Mouse (Mus musculus) embryonic facial prominence, embryonic 13.5 days (tissue): ENCODE measurements around the gene Nek8. TPM values are rescaled to one million over a fixed set of nuclear protein-coding genes. Genes with fewer than 3 reads are reported as not detected.
"Not testable (repeated sequence)": the region's sequence is repeated elsewhere in the genome, so short reads cannot be mapped to it uniquely, and the experiment has no call there.

Experiments used
- ATAC-seq: fragments of 200-750 bp; cut with Nextera tagmentation; 2 replicates; pipeline ENCODE4 v1.8.0; 2017; ENCODE audit warnings: low read depth; ENCODE audit not compliant: insufficient number of reproducible peaks, insufficient read depth, low FRiP score, low TSS enrichment
- H3K27ac ChIP-seq: fragments of 300-500 bp; sonication (generic); 2 replicates; pipeline ENCODE4 v1.5.1; 2015; ENCODE audit warnings: moderate library complexity, mild to moderate bottlenecking, inconsistent platforms
- H3K27me3 ChIP-seq: fragments of 300-500 bp; sonication (generic); 2 replicates; pipeline ENCODE4 v1.6.1; 2015; ENCODE audit warnings: mild to moderate bottlenecking, inconsistent platforms
- H3K36me3 ChIP-seq: fragments of 300-500 bp; sonication (generic); 2 replicates; pipeline ENCODE4 v1.6.1; 2015; ENCODE audit warnings: mild to moderate bottlenecking, inconsistent platforms
- H3K4me1 ChIP-seq: fragments of 300-500 bp; sonication (generic); 2 replicates; pipeline ENCODE4 v1.6.1; 2015; ENCODE audit warnings: inconsistent platforms
- H3K4me2 ChIP-seq: fragments of 300-500 bp; sonication (generic); 2 replicates; pipeline ENCODE4 v1.6.1; 2015; ENCODE audit warnings: moderate library complexity, mild to moderate bottlenecking, inconsistent platforms
- H3K4me3 ChIP-seq: fragments of 300-500 bp; sonication (generic); 2 replicates; pipeline ENCODE4 v1.5.1; 2015; ENCODE audit warnings: mild to moderate bottlenecking, inconsistent platforms
- H3K9ac ChIP-seq: fragments of 300-500 bp; sonication (generic); 2 replicates; pipeline ENCODE4 v1.6.1; 2015; ENCODE audit warnings: mild to moderate bottlenecking, inconsistent platforms
- H3K9me3 ChIP-seq: fragments of 300-500 bp; sonication (generic); 2 replicates; pipeline ENCODE4 v1.6.1; 2016; ENCODE audit warnings: inconsistent platforms
- WGBS: fragments of 180-500 bp; shearing (Covaris S2); methylation state at CpG from one replicate; pipeline ENCODE4 v1.1.7; 2015; ENCODE audit warnings: mixed read lengths; 5-methylcytosine and 5-hydroxymethylcytosine counted together
- polyA plus RNA-seq: library from polyadenylated mRNA; unstranded; fragments of >200 nt; fragmentation: Nextera tagmentation; extraction: Ambion mirVana; gene quantifications from 2 replicates; pipeline ENCODE4 v1.2.1, GENCODE M21; 2015

Gene Nek8
- polyA plus RNA-seq, 1 experiment from 2014 or later = 18.1 TPM

DNA sequence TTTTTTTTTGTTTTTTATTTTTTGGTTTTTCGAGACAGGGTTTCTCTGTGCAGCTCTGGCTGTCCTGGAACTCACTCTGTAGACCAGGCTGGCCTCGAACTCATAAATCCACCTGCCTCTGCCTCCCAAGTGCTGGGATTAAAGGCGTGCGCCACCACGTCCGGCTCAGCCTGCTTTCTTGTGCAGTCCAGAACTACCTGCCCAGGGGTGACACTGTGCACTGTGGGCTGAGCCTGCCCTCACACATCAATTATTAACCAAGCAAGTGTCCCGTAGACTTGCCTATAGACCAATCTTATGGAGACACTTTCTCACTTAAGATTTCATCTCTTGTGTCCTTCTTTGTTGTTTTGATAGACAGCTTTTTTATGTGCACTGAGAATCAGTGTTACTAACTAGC is 41.2 kb downstream of the Nek8 start:
- H3K9me3 ChIP-seq, H3K27ac ChIP-seq, H3K4me3 ChIP-seq, H3K27me3 ChIP-seq, H3K4me2 ChIP-seq, H3K4me1 ChIP-seq, H3K9ac ChIP-seq, ATAC-seq, H3K36me3 ChIP-seq: not testable (repeated sequence)
- WGBS = 87% methylated on average over 7 of the region's 7 CpGs

DNA sequence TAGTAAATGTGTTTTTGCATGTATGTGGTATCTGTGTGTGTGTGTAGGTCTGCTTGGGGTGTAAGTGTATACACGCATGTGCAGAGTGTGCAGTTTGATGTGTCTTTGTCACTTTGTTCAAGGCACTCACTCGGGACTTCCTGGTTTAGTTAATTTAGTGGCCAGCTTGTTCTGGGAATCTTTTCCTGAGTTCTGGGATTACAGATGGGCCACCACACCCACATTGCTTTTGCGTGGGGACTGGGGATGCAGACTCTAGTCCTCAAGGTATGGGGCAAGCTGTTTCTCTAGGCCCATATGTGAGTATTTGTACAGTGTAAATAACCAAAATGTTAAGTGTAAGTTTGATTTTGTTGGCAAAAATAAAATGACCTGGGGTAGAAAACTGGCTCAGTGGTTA is 42.1 kb downstream of the Nek8 start:
- Histone ChIP-seq H3K4me1 (no peaks in the 10 kb centered on the region), H3K4me3 (no peak overlapping the region), H3K4me2 (no peak overlapping the region), H3K36me3 (peaks cover 10% of the 10 kb centered on the region; the same call in 1 of the 2 replicates), H3K27me3 (no peaks in the 10 kb centered on the region), H3K9me3 (no peaks in the 10 kb centered on the region), H3K27ac (no peak overlapping the region), H3K9ac (no peak overlapping the region)
- 76% methylated on average over 3 of the region's 3 CpGs for WGBS
- no peak for ATAC-seq

DNA sequence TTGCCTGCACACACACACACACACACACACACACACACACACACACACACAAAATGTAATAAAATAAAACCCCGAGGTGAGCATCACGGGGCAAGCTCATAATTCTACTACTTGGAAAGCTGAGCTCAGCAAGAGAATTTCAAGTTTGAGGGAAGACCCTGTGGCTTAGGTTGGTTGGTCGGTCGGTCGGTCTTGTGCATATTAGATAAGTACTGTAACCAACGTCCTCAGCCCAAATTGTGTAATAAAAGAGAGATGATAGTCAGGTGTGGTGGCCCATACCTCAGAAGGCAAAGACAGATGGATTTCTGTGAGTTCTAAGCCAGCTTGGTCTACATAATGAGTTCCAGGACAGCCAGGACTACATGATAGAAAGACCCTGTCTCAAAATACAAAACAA is 42.6 kb downstream of the Nek8 start:
- 81% methylated on average over 6 of the region's 6 CpGs for WGBS
- Histone ChIP-seq H3K9ac (no peak overlapping the region), H3K9me3 (no peaks in the 10 kb centered on the region), H3K4me1 (no peaks in the 10 kb centered on the region), H3K27me3 (no peaks in the 10 kb centered on the region), H3K36me3 (peaks cover 10% of the 10 kb centered on the region; the same call in 1 of the 2 replicates), H3K4me3 (no peak overlapping the region), H3K27ac (no peak overlapping the region), H3K4me2 (no peak overlapping the region)
- ATAC-seq = no peak

DNA sequence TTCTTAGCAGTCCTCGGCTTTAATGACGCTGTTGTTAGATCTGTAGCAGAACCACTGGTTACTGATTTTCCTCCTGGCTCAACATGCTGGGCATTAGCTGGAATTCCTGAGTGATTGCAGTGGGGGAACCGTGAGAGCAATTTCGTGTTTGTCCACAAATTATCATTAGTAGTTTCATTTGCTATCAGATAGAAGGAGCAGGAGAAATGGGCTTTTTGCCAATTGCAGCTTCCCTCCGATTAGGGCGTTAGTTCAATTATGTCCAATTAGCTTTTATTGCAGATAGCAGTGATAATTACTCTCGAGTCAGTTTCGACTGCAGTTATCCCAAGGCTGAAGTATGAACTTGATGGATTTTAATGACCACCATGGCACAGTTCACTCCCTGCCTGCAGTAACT is 47.0 kb downstream of the Nek8 start:
- H3K27ac ChIP-seq = no peak overlapping the region
- 78% methylated on average over 8 of the region's 8 CpGs for WGBS

DNA sequence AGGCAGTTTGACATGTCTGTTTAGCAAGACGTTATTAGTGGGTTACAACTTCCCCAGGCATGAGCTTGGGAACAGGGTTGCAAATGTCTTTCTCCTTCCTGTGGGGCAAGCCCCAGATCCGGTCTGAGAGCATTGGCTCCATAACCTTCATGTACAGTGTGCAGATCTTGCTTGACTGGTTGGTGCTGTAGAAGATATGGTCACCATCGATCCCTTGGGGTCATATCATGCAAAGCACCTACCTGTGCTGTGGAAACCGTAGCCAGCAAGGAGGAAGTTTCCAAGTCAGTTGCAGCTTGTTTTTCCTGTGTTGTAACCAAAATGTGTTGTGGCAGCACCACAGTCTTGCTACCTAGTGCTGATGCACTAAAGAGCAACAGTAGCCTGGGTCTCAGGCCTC is 49.7 kb downstream of the Nek8 start:
- H3K9me3 ChIP-seq = no peaks in the 10 kb centered on the region
- no peak overlapping the region for H3K27ac ChIP-seq
- H3K4me1 ChIP-seq = 0 out of 2 replicates have a peak, but pooled peaks cover 7% of the 10 kb centered on the region
- no peaks in the 10 kb centered on the region for H3K27me3 ChIP-seq
- 80% methylated on average over 4 of the region's 4 CpGs for WGBS
- no peak overlapping the region for H3K9ac ChIP-seq
- H3K4me2 ChIP-seq = no peak overlapping the region
- H3K4me3 ChIP-seq = no peak overlapping the region
- no peak for ATAC-seq
- H3K36me3 ChIP-seq = peaks cover 6% of the 10 kb centered on the region; the same call in 1 of the 2 replicates

More for the DNA sequence above, 47.0 kb downstream of the Nek8 start:
- H3K4me3 ChIP-seq = no peak overlapping the region
- H3K9me3 ChIP-seq = no peaks in the 10 kb centered on the region
- H3K4me2 ChIP-seq = no peak overlapping the region
- H3K4me1 ChIP-seq = 0 out of 2 replicates have a peak, but pooled peaks cover 7% of the 10 kb centered on the region
- ATAC-seq = no peak
- H3K27me3 ChIP-seq = no peaks in the 10 kb centered on the region
- H3K36me3 ChIP-seq = peaks cover 10% of the 10 kb centered on the region; the same call in 1 of the 2 replicates
- H3K9ac ChIP-seq = no peak overlapping the region

DNA sequence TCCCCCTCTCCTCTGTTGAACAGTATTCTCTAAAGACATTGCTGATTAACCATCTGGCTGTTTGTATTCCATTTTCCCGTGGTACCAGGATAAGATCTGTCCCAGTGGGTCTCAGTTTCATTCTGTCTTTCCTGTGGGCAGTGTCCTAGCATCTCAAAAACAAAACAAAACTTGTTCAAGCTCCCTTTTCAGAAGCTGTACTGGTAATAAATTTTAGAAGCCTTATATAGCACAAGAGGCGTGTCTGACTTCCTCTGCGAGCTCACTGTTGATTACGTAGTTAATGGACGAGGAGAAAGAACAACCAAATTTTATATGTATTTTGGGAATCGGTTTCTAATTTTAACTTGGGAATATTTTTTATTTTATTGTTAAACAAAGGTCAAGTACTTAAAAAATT is 50.8 kb downstream of the Nek8 start:
- H3K36me3 ChIP-seq = 0 out of 2 replicates have a peak, but pooled peaks cover 3% of the 10 kb centered on the region
- 0 out of 2 replicates have a peak, but pooled peaks cover 7% of the 10 kb centered on the region for H3K4me1 ChIP-seq
- H3K27ac ChIP-seq = no peak overlapping the region
- H3K4me2 ChIP-seq = no peak overlapping the region
- no peaks in the 10 kb centered on the region for H3K9me3 ChIP-seq
- H3K27me3 ChIP-seq = no peaks in the 10 kb centered on the region
- H3K4me3 ChIP-seq = no peak overlapping the region
- 79% methylated on average over 6 of the region's 6 CpGs for WGBS
- no peak for ATAC-seq
- no peak overlapping the region for H3K9ac ChIP-seq

DNA sequence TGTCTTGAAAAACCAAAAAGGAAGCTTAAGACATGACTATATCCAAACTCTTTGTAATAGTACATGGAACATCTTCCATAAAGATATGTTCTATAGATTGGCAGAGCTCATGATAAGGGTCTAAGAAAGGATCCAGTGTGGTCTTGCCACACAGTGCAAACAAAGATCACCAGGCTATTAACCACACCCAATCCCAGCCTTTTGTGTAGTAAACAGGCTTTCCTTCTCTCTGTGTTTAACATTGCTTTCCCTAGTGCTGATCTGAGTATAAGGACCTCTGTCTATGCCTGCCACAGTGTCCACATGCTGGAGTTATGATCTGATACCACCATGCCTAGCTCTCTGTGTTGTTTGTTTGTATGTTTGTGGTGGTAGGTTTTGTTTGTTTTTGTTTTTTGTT is 52.7 kb downstream of the Nek8 start:
- Histone ChIP-seq H3K4me3 (no peak overlapping the region), H3K4me2 (no peak overlapping the region), H3K9ac (no peak overlapping the region), H3K4me1 (peaks cover 10% of the 10 kb centered on the region; the same call in 1 of the 2 replicates), H3K27ac (no peak overlapping the region), H3K36me3 (peaks cover 3% of the 10 kb centered on the region; the same call in 1 of the 2 replicates), H3K9me3 (no peaks in the 10 kb centered on the region), H3K27me3 (no peaks in the 10 kb centered on the region)
- no peak for ATAC-seq

DNA sequence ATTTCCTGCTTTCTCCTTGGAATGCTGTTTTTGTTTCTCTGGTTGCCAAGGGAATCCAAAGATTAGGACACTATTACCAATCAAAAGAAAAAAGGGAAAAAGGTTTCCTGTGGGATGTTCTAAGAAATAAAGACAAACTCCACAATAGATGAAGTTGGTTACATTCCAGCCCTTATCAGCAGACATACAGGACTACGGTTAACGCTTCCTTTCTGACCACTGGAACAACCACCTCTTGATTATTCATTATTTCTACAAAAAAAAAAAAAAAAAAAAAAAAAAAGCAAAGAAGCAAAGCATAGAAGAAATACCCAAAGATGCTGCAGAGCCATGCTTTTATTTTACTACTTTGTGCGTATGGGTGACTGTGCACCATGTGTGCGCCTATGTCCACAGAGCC is 53.7 kb downstream of the Nek8 start:
- 94% methylated on average over 4 of the region's 4 CpGs for WGBS
- Histone ChIP-seq H3K27ac (no peak overlapping the region), H3K36me3 (peaks cover 3% of the 10 kb centered on the region; the same call in 1 of the 2 replicates), H3K9me3 (no peaks in the 10 kb centered on the region), H3K4me2 (no peak overlapping the region), H3K9ac (no peak overlapping the region), H3K27me3 (no peaks in the 10 kb centered on the region), H3K4me3 (no peak overlapping the region), H3K4me1 (peaks cover 13% of the 10 kb centered on the region)
- ATAC-seq = no peak

DNA sequence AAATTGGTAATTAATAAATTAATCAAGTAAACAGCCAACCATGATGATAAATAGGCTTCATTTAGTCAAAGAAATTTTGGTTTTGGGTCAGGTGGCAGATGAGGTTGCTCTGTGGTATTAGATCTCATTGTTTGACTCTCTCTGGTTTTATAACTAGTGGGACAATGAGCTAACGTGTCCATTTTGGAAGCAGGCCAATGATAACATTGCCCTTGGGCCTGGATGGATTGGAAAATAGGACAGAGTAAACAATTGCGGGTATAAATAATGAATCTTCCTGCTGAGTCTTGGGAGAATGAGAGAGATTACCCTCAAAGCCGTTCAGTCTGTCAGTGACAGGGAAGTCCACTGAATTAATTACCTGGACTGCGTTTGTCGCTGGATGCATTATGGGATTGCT is 55.3 kb downstream of the Nek8 start:
- Histone ChIP-seq H3K9ac (no peak overlapping the region), H3K4me3 (no peak overlapping the region), H3K4me2 (no peak overlapping the region), H3K4me1 (peaks cover 17% of the 10 kb centered on the region), H3K27ac (no peak overlapping the region), H3K9me3 (no peaks in the 10 kb centered on the region), H3K27me3 (no peaks in the 10 kb centered on the region), H3K36me3 (peaks cover 3% of the 10 kb centered on the region; the same call in 1 of the 2 replicates)
- no peak for ATAC-seq
- 74% methylated on average over 5 of the region's 5 CpGs for WGBS

DNA sequence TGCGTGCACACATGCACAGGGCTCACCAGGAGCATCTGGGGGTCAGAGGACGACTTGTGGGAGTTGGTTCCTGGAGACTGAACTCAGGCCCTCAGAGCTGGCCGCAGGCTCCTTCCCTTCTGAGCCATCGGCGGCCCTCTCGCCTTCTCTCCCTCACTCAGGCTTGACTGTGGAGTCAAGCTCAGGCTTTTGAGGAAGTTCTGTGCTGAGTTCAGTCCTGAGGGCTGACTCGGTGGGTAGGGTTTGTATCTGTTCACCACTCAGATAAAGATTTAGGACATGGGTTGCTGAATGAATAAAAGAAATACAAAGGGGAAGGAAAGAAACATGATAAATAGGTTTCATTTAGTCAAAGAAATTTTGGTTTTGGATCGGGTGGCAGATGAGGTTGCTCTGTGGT is 56.6 kb downstream of the Nek8 start:
- Histone ChIP-seq H3K36me3 (peaks cover 3% of the 10 kb centered on the region; the same call in 1 of the 2 replicates), H3K27me3 (no peaks in the 10 kb centered on the region), H3K27ac (no peak overlapping the region), H3K9me3 (no peaks in the 10 kb centered on the region), H3K4me3 (no peak overlapping the region), H3K9ac (no peak overlapping the region), H3K4me1 (peaks cover 15% of the 10 kb centered on the region), H3K4me2 (no peak overlapping the region)
- ATAC-seq = no peak
- 82% methylated on average over 8 of the region's 8 CpGs for WGBS

DNA sequence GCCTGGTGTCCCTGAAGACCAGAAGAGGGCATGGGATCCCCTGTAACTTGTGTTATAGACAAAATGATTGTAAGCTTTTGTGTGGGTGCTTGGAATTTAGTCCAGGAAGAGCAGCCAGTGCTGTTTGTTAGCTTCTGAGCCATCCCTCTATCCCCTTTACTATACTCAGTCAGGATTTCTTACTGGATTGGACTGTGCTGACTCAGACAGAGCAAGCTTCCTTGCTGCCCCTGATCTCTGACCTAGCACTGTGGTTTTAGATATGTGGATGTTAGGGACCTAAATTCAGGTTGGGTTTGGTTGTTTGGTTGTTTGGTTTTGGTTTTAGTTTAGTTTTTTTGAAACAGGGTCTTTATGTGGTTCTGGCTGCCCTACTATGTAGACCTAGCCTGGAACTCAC is 58.0 kb downstream of the Nek8 start:
- Histone ChIP-seq H3K27me3 (no peaks in the 10 kb centered on the region), H3K9me3 (no peaks in the 10 kb centered on the region), H3K9ac (no peak overlapping the region), H3K27ac (no peak overlapping the region), H3K36me3 (peaks cover 3% of the 10 kb centered on the region; the same call in 1 of the 2 replicates), H3K4me1 (peaks cover 29% of the 10 kb centered on the region), H3K4me2 (no peak overlapping the region), H3K4me3 (no peak overlapping the region)
- no peak for ATAC-seq

DNA sequence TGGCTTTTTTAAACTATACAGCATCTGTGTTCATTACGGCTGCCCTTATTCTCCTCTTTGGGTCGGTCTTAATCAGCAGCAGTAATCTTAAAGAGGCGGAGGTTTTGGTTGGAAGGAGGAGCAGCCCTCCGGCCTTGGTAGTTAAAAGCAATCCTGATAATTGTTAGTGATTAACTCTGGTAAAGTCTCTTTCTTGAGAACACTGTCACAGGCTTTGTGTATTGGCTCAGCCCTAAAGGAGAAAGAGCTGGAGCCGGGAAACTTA is 60.4 kb downstream of the Nek8 start:
- H3K27ac ChIP-seq = peak overlapping the region; percentile 89

More for the DNA sequence above, 60.4 kb downstream of the Nek8 start:
- WGBS = 2% methylated on average over 5 of the region's 5 CpGs
- peaks cover 31% of the 10 kb centered on the region for H3K4me1 ChIP-seq
- no peaks in the 10 kb centered on the region for H3K9me3 ChIP-seq
- no peak for ATAC-seq
- peak overlapping the region; percentile 86 for H3K9ac ChIP-seq
- peak overlapping the region; percentile 83 for H3K4me3 ChIP-seq
- peaks cover 3% of the 10 kb centered on the region; the same call in 1 of the 2 replicates for H3K36me3 ChIP-seq
- peak overlapping the region; percentile 71 for H3K4me2 ChIP-seq
- no peaks in the 10 kb centered on the region for H3K27me3 ChIP-seq
